Mouse (Mus musculus) hindbrain, embryonic 16.5 days (tissue): ENCODE measurements around the gene Trmt61a. TPM values are rescaled to one million over a fixed set of nuclear protein-coding genes. Genes with fewer than 3 reads are reported as not detected.
"Not testable (repeated sequence)": the region's sequence is repeated elsewhere in the genome, so short reads cannot be mapped to it uniquely, and the experiment has no call there.

Experiments
- ATAC-seq: fragments of 200-750 bp; cut with Nextera tagmentation; 2 replicates; pipeline ENCODE4 v1.8.0; 2017; ENCODE audit warnings: moderate TSS enrichment, moderate library complexity
- H3K27ac ChIP-seq: fragments of 300-500 bp; sonication (generic); 2 replicates; pipeline ENCODE4 v1.5.1; 2014; ENCODE audit warnings: low read depth, mild to moderate bottlenecking, control low read depth, low read length, moderate library complexity
- H3K27me3 ChIP-seq: fragments of 300-500 bp; sonication (generic); replicated peaks from 2 replicates; pipeline ENCODE4 v1.6.1; 2014; ENCODE audit warnings: low read length; ENCODE audit not compliant: control insufficient read depth, insufficient read depth
- H3K36me3 ChIP-seq: fragments of 300-500 bp; sonication (generic); 2 replicates; pipeline ENCODE4 v1.6.1; 2014; ENCODE audit warnings: mild to moderate bottlenecking, low read length, moderate library complexity, mixed read lengths; ENCODE audit not compliant: control insufficient read depth, insufficient read depth
- H3K4me1 ChIP-seq: fragments of 300-500 bp; sonication (generic); 2 replicates; pipeline ENCODE4 v1.6.1; 2014; ENCODE audit warnings: low read depth, low read length; ENCODE audit not compliant: control insufficient read depth, insufficient read depth
- H3K4me2 ChIP-seq: fragments of 300-500 bp; sonication (generic); 2 replicates; pipeline ENCODE4 v1.6.1; 2014; ENCODE audit warnings: mild to moderate bottlenecking, low read length, control low read depth, moderate library complexity
- H3K4me3 ChIP-seq: fragments of 300-500 bp; sonication (generic); 2 replicates; pipeline ENCODE4 v1.5.1; 2014; ENCODE audit warnings: mild to moderate bottlenecking, low read length, control low read depth, moderate library complexity
- H3K9ac ChIP-seq: fragments of 300-500 bp; sonication (generic); 2 replicates; pipeline ENCODE4 v1.6.1; 2014; ENCODE audit warnings: low read depth, mild to moderate bottlenecking, control low read depth, low read length, moderate library complexity
- H3K9me3 ChIP-seq: fragments of 300-500 bp; sonication (generic); 2 replicates; pipeline ENCODE4 v1.6.1; 2014; ENCODE audit warnings: mild to moderate bottlenecking, low read length, moderate library complexity; ENCODE audit not compliant: control insufficient read depth
- WGBS: fragments of 180-500 bp; shearing (Covaris S2); extraction: QIAGEN DNeasy Blood & Tissue Kit; methylation state at CpG from one replicate; pipeline ENCODE4 v1.1.7; 2014; 5-methylcytosine and 5-hydroxymethylcytosine counted together
- polyA plus RNA-seq: library from polyadenylated mRNA; unstranded; fragments of >200 nt; fragmentation: Nextera tagmentation; extraction: Ambion mirVana; gene quantifications from 2 replicates; pipeline ENCODE4 v1.2.1, GENCODE M21; 2015

Gene Trmt61a
- polyA plus RNA-seq, 1 experiment from 2014 or later, result 8.8 TPM

DNA sequence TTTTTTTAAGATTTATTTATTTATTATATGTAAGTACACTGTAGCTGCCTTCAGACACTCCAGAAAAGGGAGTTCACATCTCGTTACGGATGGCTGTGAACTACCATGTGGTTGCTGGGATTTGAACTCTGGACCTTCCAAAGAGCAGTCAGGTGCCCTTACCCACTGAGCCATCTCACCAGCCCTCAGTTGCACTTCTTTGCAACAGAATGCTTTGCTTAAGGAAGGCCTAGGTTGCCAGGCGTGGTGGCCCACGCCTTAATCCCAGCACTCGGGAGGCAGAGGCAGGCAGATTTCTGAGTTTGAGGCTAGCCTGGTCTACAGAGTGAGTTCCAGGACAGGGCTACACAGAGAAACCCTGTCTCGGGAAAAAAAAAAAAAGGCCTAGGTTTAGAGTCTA is 36.0 kb downstream of the Trmt61a start:
- Histone ChIP-seq H3K4me1 (peaks cover 18% of the 10 kb centered on the region), H3K36me3 (peaks cover 14% of the 10 kb centered on the region), H3K4me2 (peak overlapping the region; percentile 79), H3K4me3 (peak overlapping the region; percentile 98)
- H3K9me3 ChIP-seq, H3K27me3 ChIP-seq, H3K27ac ChIP-seq, ATAC-seq, H3K9ac ChIP-seq: not testable (repeated sequence)
- WGBS, result 75% methylated on average over 6 of the region's 6 CpGs

DNA sequence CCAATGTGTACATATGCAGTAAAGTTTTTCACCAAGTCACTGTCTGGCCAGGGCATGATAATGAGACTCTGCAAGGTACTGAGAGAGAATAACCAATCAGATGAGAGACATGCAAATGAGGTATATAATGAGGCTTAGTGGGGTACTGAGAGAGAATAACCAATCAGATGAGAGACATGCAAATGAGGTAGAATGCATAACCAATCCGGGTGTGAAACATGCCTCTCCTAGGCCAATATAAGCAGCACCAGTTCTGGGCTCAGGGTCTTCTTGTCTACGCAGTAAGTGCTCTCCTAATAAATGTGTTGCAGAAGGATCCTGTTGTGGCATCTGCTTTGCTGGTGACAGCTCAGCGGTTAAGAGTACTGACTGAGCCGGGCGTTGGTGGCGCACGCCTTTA is 38.6 kb downstream of the Trmt61a start:
- no peaks in the 10 kb centered on the region for H3K36me3 ChIP-seq
- ATAC-seq, result no peak
- no peak overlapping the region for H3K4me2 ChIP-seq
- H3K9me3 ChIP-seq, result no peaks in the 10 kb centered on the region
- H3K27ac ChIP-seq, result no peak overlapping the region
- WGBS, result 97% methylated on average over 7 of the region's 7 CpGs
- H3K27me3 ChIP-seq, result no peaks in the 10 kb centered on the region
- H3K9ac ChIP-seq, result no peak overlapping the region
- no peak overlapping the region for H3K4me3 ChIP-seq
- peaks cover 17% of the 10 kb centered on the region for H3K4me1 ChIP-seq

DNA sequence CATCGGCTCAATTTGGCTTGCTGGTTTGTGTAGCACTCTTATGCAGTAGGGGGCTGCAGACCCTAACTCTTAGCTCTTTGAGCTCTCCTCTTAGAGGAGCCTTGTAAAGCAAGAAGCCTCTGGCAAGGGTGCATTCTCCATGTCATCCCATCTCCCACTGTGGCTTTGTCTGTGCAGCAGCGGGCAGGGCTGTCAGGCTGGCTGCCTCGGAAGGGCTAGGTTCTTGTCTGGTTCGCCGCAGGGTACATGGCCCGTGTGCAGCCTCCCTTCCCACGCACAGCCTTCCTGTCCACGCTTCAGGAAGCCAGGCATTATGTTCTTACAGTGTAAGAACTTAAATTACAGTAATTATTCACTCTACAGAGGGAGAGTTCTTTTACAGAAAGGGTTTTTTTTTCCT is 40.8 kb downstream of the Trmt61a start:
- Histone ChIP-seq H3K4me2 (no peak overlapping the region), H3K4me1 (peaks cover 10% of the 10 kb centered on the region), H3K9me3 (no peaks in the 10 kb centered on the region), H3K27ac (peak overlapping the region; percentile 5), H3K36me3 (no peaks in the 10 kb centered on the region), H3K9ac (no peak overlapping the region), H3K4me3 (no peak overlapping the region), H3K27me3 (no peaks in the 10 kb centered on the region)
- peak; percentile 57; the same call in 1 of the 2 replicates for ATAC-seq
- WGBS, result 16% methylated on average over 8 of the region's 8 CpGs

DNA sequence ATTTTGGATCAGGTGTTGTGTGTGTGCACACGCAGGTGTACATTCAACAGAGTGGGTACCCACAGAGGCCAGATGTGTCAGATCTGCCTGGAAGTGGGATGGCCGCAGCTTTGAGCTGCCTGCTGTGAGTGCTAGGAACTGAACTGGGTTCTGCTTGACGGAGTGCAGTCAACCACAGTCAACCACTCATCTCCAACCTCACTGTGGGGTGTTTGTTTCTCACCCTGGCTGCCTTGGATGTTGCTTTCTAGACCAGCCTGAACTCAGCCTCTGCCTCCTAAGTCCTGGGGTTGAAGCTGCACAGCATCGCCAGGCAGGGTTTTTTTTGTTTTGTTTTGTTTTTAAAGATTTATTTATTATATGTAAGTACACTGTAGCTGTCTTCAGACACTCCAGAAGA is 42.3 kb downstream of the Trmt61a start:
- Histone ChIP-seq H3K27ac (no peak overlapping the region), H3K9ac (no peak overlapping the region), H3K9me3 (no peaks in the 10 kb centered on the region), H3K4me3 (no peak overlapping the region), H3K4me1 (peaks cover 3% of the 10 kb centered on the region; the same call in 1 of the 2 replicates), H3K36me3 (0 out of 2 replicates have a peak, but pooled peaks cover 3% of the 10 kb centered on the region), H3K27me3 (no peaks in the 10 kb centered on the region), H3K4me2 (no peak overlapping the region)
- no peak for ATAC-seq
- WGBS, result 83% methylated on average over 4 of the region's 4 CpGs

DNA sequence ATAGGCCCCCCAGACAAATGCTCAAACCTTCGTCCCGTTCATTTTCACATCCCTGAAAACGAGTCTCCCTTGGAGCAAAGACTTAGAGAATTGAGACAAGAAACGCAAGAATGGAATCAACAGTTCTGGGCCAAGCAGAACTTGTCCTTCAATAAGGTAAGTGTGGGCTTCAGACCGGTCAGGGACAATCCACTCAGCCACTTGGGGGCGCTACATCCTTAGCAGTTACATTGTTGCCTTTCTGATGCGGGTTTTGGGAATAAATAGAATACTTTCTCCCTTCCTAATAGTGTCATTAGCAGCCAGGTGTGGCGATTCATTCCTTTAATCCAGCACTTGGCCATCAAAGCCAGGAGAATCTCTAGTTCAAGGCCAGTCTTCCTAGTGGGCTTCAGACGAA is 44.7 kb downstream of the Trmt61a start:
- H3K4me1 ChIP-seq, result peaks cover 3% of the 10 kb centered on the region
- no peak overlapping the region for H3K27ac ChIP-seq
- ATAC-seq, result no peak
- H3K27me3 ChIP-seq, result no peaks in the 10 kb centered on the region
- WGBS, result 77% methylated on average over 9 of the region's 9 CpGs
- H3K4me3 ChIP-seq, result no peak overlapping the region
- H3K4me2 ChIP-seq, result no peak overlapping the region
- H3K36me3 ChIP-seq, result peaks cover 5% of the 10 kb centered on the region; the same call in 1 of the 2 replicates
- H3K9ac ChIP-seq, result no peak overlapping the region
- no peaks in the 10 kb centered on the region for H3K9me3 ChIP-seq

DNA sequence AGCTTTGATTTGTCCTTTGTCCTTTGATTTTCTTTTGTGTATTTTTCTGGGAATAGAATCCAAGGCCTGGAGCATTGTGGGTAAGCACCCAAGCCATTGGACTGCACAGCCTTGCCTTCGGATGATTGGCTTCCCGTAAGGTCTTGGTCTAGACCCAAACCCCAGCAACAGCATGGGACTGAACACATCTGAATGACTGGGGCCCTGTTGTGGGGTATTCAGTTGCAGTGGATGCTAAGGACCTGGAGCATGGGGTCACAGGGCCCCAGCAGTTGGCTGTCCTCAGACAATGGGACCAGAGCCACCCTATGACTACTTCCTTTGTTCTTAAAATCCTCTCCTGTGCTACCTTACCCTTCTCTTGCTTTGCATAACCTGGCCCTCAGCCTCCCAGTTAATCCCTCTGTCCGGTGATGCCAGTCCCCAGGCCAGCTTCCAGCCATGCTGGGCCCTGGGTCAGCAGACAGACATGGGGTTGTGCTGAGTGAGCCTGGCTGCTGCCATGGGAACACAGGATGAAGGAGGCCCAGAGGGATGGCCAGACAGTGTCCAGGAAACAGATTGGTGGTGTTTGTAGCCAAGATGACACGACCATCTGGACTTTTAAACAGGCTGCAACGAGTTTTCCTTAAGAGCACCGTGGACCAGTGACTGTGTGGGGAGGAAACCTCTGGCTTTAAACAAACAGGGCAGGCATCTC is 46.9 kb downstream of the Trmt61a start:
- H3K4me3 ChIP-seq, result no peak overlapping the region
- no peaks in the 10 kb centered on the region; the same call in 1 of the 2 replicates for H3K4me1 ChIP-seq
- no peaks in the 10 kb centered on the region for H3K27me3 ChIP-seq
- no peaks in the 10 kb centered on the region for H3K9me3 ChIP-seq
- peak overlapping the region; percentile 68 for H3K27ac ChIP-seq
- H3K9ac ChIP-seq, result no peak overlapping the region
- ATAC-seq, result peak; percentile 85
- H3K36me3 ChIP-seq, result peaks cover 5% of the 10 kb centered on the region; the same call in 1 of the 2 replicates
- WGBS, result 39% methylated on average over 6 of the region's 6 CpGs
- no peak overlapping the region for H3K4me2 ChIP-seq

DNA sequence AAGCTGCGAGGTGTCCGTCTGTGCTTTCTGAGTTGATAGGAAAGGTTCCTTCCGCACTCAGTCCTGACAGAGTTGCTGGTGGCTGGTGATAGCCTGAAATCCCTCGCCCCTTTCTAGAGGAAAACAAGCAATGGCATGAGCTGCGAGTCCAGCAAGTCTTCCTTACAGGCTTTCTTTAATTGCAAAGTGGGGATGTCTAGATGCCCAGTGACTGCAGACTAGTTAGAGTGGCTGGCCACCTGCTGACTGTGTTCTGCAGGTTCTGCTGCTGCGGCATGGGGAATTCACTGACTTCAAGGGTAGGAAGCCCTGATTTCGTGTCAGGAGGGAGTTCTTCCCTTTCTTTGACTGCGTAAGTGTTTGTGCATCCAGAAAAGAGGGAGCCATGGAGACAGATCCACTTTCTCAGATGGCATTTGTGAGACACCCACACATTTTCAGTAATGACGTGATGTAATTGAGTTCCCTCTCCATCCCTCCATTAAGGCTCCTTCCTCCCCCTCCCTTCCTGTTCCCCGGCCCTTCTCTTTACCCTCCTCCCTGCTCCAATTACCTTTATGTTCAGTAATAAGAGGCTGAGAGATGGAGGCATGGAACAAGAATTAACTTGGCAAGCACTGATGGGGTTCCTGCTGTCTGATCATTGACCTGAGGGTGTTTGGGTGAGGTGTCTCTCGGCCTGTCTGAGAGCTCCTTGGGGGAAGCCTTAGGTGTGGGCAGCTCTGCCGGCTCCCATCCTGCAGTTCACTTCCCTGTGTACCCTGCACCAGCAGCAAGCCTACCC is 47.6 kb downstream of the Trmt61a start:
- WGBS, result 53% methylated on average over 12 of the region's 12 CpGs
- no peak for ATAC-seq
- Histone ChIP-seq H3K27me3 (no peaks in the 10 kb centered on the region), H3K36me3 (peaks cover 5% of the 10 kb centered on the region; the same call in 1 of the 2 replicates), H3K9me3 (no peaks in the 10 kb centered on the region), H3K4me2 (no peak overlapping the region), H3K4me1 (no peaks in the 10 kb centered on the region; the same call in 1 of the 2 replicates), H3K4me3 (no peak overlapping the region), H3K27ac (peak overlapping the region; percentile 68), H3K9ac (peak overlapping the region; percentile 31; the same call in 1 of the 2 replicates)

DNA sequence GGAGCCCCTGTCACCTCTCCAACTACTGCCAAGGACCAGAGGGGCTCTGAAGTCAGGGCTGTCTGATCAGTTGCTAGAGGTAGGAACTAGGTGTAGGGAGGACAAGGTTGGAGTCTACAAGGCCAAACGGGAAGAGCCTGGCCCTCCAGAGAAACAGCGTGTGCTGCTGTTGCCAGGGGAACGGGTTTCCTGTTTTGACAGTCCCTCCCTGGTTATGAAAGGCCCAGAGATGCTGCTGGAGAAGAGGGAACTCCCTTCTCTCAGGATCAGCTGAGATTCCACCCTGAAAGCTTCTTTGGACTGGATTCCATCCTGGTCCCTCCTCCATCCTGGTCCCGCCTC is 48.2 kb downstream of the Trmt61a start:
- no peak overlapping the region for H3K4me2 ChIP-seq
- H3K9ac ChIP-seq, result peak overlapping the region; percentile 31; the same call in 1 of the 2 replicates
- 72% methylated on average over 4 of the region's 4 CpGs for WGBS
- peak overlapping the region; percentile 68 for H3K27ac ChIP-seq
- H3K27me3 ChIP-seq, result no peaks in the 10 kb centered on the region
- H3K36me3 ChIP-seq, result peaks cover 5% of the 10 kb centered on the region; the same call in 1 of the 2 replicates
- peak; percentile 19; the same call in 1 of the 2 replicates for ATAC-seq
- no peaks in the 10 kb centered on the region; the same call in 1 of the 2 replicates for H3K4me1 ChIP-seq
- no peak overlapping the region for H3K4me3 ChIP-seq
- no peaks in the 10 kb centered on the region for H3K9me3 ChIP-seq

DNA sequence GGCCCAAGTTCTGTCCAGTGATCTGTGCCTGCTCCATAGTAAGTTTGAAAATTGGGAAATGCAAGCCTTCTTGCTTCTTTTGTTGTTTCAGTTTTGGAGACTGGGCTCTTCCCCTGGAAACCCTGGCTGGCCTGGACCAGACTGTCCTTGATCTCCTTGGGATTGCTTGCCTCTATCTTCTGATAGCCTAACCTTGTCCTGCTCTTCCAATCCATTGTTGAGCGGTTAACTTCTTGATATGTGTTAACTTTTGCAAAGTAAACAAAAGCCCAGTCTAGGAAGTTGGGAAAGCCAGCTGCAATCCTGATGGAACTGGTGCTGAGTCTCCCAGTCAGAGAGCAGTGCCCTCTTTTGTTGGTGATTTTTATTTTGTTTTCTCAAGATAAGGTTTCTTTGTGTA is 50.1 kb downstream of the Trmt61a start:
- Histone ChIP-seq H3K4me3 (no peak overlapping the region), H3K27ac (no peak overlapping the region), H3K4me2 (no peak overlapping the region), H3K36me3 (peaks cover 5% of the 10 kb centered on the region; the same call in 1 of the 2 replicates), H3K9ac (no peak overlapping the region), H3K9me3 (no peaks in the 10 kb centered on the region), H3K27me3 (no peaks in the 10 kb centered on the region), H3K4me1 (peaks cover 8% of the 10 kb centered on the region)
- WGBS, result 97% methylated on average over 1 of the region's 1 CpGs
- ATAC-seq, result no peak
